Mouse (Mus musculus) layer of hippocampus, adult 9-10 months (tissue): ENCODE data around the gene Rpa2.
A peak's percentile ranks its signal among the peaks of the same experiment; 100 is the strongest.
"Not testable (repeated sequence)": the region's sequence is repeated elsewhere in the genome, so short reads cannot be mapped to it uniquely, and the experiment has no call there.

ENCODE experiments used
- DNase-seq: peaks from one replicate; pipeline ENCODE4 v3.0.0; 2022; ENCODE audit warnings: low spot score

Gene Rpa2

GRCm38 (mm10) chr4:132762602-132763001 is 5.5 kb upstream of the Rpa2 start:
- DNase-seq = no peak

- DNase-seq = not testable (repeated sequence)
Observed at GRCm38 (mm10) chr4:132763125-132763524, 5.0 kb upstream of the Rpa2 start.

DNA sequence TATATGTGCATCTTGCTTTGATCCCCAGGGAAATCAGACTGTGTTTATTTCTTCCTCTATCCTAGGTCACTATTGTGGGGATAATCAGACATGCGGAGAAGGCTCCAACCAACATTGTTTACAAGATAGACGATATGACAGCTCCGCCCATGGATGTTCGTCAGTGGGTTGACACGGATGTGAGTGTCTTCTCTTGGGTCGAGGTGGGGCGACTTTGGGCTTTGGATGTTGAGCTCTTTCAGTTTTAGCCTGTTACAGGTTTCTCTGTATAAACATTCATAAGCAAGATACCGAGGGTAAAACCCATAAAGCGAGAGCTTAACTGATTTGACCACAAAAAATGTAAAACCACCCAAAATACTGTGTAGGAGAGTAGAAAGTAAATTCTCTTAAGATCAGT is 3.6 kb downstream of the Rpa2 start:
- DNase-seq = no peak

DNA sequence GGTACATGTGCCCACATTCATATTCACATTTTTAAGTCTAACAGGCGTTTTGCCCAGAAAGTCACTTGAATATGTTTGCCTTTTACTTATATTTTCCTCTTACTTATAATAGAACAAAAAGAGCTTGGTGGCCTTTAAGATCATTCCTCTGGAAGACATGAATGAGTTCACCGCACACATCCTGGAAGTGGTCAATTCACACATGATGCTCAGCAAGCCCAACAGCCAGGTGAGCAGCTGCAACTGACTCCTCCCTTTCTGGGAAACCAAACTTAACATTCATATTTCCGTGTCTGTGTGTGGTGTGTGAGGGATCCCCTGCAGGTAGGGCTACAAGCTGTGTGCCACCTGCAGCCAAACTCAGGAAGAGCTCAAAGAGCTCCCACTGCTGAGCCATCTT is 6.8 kb downstream of the Rpa2 start:
- no peak for DNase-seq

GRCm38 (mm10) chr4:132776764-132777163 is 8.6 kb downstream of the Rpa2 start:
- DNase-seq = peak; percentile 68

DNA sequence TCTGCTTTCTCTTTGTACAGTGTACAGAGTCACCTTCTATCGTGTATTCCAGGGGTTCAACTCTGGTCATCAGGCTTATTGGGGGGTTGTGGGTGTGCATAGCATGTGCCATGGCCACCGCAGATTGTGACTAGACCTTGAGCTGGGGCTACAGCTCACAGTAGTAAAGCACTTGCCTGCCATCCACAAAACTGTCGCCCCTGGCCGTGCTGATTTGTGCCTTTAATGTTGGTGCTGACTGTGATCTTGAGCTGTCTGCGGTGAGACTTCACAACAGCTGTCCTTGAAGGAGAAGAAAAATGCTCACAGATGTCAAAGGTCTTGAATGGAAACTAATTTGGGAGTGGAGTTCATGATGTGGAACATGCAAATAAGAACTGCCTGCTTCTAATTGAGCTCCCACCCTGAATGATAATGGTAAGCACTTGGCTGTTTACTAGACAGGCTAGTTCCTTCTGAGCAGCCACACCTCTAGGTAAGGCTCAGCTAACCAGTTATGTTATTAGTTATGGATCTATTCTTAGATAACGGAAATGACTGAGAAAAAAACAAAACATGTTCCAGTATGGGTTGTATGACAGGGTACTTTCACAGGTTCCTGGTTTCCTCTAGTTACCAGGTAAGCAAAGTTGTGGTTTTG is 10.6 kb downstream of the Rpa2 start:
- DNase-seq = no peak

- no peak for DNase-seq
Observed at GRCm38 (mm10) chr4:132780288-132780687, 12.2 kb downstream of the Rpa2 start.

- no peak for DNase-seq
Observed at GRCm38 (mm10) chr4:132783732-132784131, 15.6 kb downstream of the Rpa2 start.

DNA sequence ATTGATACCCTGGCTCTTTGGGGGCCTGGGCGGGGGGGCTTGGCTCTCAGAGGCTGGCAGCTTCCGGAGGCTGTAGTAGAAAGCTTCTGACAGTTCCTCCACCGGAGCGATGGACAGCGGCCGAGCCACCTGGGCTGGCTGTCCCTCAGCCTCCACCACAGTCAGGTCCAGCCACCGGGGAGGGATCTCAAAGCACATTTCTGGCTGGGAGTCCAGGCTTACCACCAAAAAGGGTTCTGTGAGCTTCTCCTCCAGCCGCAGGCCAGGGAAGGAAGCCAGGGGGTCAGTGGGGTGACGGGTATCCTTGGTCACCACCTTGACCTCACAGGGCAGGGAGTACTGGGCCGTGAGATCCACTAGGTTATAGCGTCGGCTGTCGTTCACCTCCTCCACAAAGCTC is 17.1 kb downstream of the Rpa2 start:
- no peak for DNase-seq

- no peak for DNase-seq
Observed at GRCm38 (mm10) chr4:132789731-132790130, 21.6 kb downstream of the Rpa2 start.

DNA sequence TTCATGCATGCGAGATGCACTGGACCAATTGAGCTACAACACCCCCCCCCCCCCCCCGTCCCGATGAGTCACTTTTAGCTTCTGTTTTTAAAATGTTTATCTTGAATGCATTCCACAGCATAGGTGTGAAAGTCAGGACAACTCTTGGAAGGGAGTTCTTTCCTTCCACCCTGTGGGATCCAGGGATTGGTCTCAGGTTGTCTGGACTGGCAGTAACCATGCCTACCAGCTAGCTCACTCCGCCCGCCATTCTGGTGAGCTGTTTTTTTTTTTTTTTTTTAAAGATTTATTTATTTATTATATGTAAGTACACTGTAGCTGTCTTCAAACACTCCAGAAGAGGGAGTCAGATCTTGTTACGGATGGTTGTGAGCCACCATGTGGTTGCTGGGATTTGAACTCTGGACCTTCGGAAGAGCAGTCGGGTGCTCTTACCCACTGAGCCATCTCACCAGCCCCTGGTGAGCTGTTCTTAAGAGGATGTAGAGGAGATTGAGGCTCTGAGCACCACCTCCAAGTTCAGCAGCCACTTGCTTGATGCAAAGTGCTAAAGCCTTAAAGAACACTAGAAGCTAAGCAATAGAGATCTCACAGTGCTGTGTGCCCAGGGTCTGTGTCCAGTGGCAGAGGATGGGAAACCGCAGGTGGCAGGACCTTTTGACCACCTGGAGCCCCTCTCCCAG is 25.3 kb downstream of the Rpa2 start:
- DNase-seq = not testable (repeated sequence)

DNA sequence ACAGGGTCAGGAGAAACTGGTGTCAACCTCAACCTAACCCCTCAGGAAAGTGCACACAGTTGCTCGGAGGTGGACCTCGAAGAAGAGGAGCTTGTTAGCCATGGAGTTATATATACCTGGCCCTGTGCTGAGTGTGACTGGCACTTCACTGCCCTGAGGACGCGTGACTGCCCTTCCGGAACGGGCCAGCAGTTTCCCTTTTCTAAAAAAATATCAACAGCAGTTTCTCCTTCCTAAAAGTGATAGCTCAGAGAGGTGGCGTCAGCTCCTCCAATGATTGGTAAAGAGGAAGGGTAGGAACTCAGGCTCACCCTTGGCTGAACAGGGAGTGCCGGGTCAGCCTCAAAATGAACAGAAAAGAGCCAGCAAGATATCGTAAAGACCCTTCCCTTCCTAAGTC is 25.9 kb downstream of the Rpa2 start:
- DNase-seq = no peak

DNA sequence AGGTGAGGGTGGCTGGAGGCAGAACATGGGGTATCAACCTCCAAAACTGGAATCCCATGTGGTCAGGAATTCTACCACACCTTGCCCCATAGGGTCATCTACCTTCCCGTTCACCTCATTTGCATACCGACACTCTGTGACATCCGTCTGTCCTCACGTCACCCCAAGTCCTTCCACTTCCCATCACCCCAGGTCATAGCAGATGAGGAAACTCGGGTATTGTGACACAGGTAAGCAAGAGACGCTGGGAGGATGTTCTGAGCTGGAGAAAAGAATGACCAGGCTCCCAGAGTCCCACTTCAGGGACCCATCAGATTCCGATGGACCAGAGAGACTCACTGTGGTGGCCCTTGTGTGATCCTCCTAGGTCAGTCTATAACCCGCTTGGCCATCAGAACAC is 26.6 kb downstream of the Rpa2 start:
- no peak for DNase-seq

- DNase-seq = no peak
Observed at GRCm38 (mm10) chr4:132795171-132795570, 27.0 kb downstream of the Rpa2 start.

- DNase-seq = no peak
Observed at GRCm38 (mm10) chr4:132796196-132796886, 28.2 kb downstream of the Rpa2 start, which contains the start of gene Themis2. TSS of gene Themis2 (minus strand) at chr4:132796387.

DNA sequence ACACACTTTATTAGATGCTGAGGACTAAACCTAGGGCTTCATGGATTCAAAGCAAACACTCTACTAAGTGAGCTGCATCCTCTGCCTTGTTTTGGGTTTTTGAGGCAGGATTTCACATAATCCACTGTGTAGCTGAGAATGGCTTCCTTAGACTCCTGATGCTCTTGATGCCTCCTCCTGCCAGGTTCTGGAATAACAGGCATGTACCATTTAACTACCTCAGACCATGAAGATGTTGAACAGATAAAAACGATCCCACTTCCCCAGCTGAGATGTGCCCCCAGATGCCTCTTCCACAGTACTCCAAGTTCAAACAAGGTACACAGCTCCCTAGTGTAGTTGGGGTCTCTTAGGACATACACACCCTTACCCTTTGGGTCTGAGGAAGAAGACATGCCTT is 29.3 kb downstream of the Rpa2 start:
- DNase-seq = no peak

DNA sequence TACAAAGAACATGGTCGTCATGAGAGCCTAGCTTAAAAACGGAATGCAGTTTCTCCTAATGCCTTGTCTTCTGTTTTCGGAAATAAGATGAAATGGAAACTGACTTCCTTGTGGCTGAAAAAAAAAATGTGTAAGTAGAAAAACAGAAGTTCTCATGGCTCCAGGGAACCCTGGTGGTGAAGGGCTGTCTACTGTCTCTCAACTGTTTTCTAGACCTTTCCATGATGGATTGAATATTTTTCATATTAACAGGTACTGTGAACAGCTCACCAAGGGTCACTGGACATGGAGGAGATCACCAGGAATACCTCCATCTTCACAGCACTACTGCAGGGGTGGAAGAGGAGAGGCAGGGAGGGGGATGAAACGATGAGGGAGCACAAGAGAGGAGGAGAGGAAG is 29.9 kb downstream of the Rpa2 start:
- no peak for DNase-seq

DNA sequence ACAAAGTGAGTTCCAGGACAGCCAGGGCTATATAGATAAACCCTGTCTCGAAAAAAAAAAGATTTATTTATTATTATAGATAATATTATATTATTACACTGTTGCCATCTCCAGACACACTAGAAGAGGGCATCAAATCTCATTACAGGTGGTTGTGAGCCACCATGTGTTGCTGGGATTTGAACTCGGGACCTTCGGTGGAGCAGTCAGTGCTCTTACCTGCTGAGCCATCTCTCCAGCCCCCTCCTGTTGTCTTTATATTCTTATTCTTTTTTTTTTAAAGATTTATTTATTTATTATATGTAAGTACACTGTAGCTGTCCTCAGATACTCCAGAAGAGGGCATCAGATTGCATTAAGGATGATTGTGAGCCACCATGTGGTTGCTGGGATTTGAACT is 30.5 kb downstream of the Rpa2 start:
- not testable (repeated sequence) for DNase-seq

- DNase-seq = no peak
Observed at GRCm38 (mm10) chr4:132799845-132800244, 31.7 kb downstream of the Rpa2 start.

DNA sequence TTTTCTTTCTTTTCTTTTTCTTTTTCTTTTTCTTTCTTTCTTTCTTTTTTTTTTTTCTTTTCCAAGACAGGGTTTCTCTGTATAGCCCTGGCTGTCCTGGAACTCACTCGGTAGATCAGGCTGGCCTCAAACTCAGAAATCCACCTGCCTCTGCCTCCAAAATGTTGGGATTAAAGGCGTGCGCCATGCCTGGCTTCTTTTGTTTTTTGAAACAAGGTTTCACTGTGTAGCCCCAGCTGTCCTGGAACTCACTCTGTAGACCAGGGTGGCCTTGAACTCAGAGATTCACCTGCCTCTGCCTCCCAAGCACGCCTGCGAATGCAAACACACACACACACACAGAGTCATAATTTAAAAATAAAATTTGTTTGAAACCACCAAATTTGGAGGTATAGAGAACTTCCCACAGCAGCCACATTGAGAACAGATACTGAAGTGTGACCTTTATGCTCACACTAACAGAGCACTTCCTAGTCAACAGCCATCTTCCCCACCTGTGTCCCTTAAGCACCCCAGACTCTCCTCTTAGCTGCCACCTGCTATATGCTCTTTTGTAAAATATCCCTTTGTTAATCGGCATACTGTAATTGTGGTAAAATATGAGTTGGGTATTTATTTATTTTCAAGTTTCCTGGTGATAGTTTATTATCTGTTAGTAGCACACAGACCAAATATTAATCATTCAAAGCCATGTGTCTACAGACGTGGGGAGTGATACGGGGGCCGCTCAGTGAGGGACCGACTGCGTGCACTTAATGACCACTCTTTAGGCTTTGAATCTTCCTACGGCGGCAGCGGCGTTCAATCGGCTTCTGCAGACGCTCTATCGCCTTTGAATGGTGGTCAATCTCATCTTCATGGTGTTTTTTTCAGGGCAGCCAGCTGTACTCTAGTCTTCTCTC is 33.3 kb downstream of the Rpa2 start:
- no peak for DNase-seq

DNA sequence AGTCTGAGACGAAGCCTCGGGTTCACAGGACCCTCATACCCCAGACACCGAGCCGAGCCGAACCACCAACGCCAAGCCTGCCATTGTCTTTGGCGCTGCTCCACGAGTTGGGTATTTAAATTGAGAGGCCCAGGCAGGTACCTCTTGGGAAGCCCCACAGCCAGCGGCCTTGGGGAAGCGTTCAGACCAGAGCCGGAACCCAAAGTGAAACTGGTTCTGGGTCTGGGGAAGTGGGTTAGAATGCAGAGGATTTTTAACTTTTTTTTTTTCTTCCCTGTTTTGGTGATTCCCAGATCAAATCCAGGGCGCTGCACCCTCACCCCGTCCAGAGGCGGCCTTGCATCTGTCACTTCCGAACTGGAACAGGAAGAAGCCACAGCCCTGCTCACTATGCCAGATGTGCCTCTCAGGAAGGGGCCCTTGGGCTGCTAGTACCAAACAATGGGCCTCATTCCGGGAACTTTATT is 34.1 kb downstream of the Rpa2 start:
- no peak for DNase-seq

DNA sequence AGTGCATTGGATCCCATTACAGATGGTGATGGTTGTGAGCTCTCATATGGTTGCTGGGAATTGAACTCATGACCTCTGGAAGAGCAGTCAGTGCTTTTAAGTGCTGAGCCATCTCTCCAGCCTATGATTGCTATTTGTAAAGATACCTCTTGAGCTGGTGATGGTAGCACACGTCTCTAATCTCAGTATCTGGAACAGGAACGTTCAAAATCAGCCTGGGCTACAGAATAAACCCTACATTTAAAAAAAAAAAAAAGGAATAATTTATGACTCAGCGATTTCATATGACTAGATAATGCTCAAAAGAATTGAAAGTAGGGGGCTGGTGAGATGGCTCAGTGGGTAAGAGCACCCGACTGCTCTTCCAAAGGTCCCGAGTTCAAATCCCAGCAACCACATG is 35.1 kb downstream of the Rpa2 start:
- no peak for DNase-seq
